Mouse (Mus musculus) G1E (cell line): Measurements from ENCODE around the gene Tex38. TPM values are rescaled to one million over a fixed set of nuclear protein-coding genes. Genes with fewer than 3 reads are reported as not detected.

Experiments
- ATAC-seq: 2 replicates; pipeline ENCODE4 v1.8.0; 2016; ENCODE audit warnings: mild to moderate bottlenecking; ENCODE audit not compliant: insufficient number of reproducible peaks, poor library complexity, low FRiP score, severe bottlenecking; ENCODE audit errors: extremely low read depth
- DNase-seq: peaks from one replicate; pipeline ENCODE4 v3.0.0; 2012; ENCODE audit warnings: low spot score
- H3K27me3 ChIP-seq: 2 replicates; pipeline ENCODE4 v1.6.1; 2012; ENCODE audit warnings: mild to moderate bottlenecking, low read length, inconsistent platforms; ENCODE audit not compliant: insufficient read depth
- H3K36me3 ChIP-seq: replicated peaks from 2 replicates; pipeline ENCODE3; 2012; ENCODE audit warnings: mild to moderate bottlenecking, inconsistent platforms
- H3K4me1 ChIP-seq: 2 replicates; pipeline ENCODE4 v1.6.1; 2012; ENCODE audit warnings: low read depth, low read length, inconsistent platforms, mixed read lengths; ENCODE audit not compliant: insufficient read depth
- H3K4me3 ChIP-seq: 2 replicates; pipeline ENCODE4 v1.5.1; 2012; ENCODE audit warnings: low read depth, mild to moderate bottlenecking, inconsistent platforms, low read length, moderate library complexity, mixed read lengths
- H3K9me3 ChIP-seq: replicated peaks from 2 replicates; pipeline ENCODE4 v1.6.1; 2012; ENCODE audit warnings: inconsistent platforms
- CTCF ChIP-seq: IDR thresholded peaks from 2 replicates; pipeline ENCODE4 v1.5.1; 2012; ENCODE audit warnings: low read depth, low read length, inconsistent platforms, mixed read lengths
- GATA1 ChIP-seq: IDR thresholded peaks from 2 replicates; pipeline ENCODE4 v1.6.1; 2012; ENCODE audit warnings: borderline replicate concordance, low read length, inconsistent platforms, mixed read lengths
- GATA2 ChIP-seq: IDR thresholded peaks from 2 replicates; pipeline ENCODE4 v1.6.1; 2012; ENCODE audit warnings: low read depth, low read length, inconsistent platforms, borderline replicate concordance
- POLR2AphosphoS5 ChIP-seq: IDR thresholded peaks from 2 replicates; pipeline ENCODE4 v1.6.1; 2012; ENCODE audit warnings: low read depth, low read length, inconsistent platforms; ENCODE audit not compliant: insufficient replicate concordance
- TAL1 ChIP-seq: conservative IDR thresholded peaks from 2 replicates; pipeline ENCODE4 v1.6.1; 2012; ENCODE audit warnings: low read depth, low read length, inconsistent platforms, mixed read lengths
- polyA plus RNA-seq: library from polyadenylated mRNA; stranded (reverse); fragments of >175 nt; gene quantifications from 2 replicates; pipeline ENCODE4 v1.2.3, GENCODE M21; 2012
- total RNA-seq, 2 experiments: library from RNA; stranded (forward) in 1 of 2; stranded (reverse) in 1 of 2; fragments of 200-1000 nt in 1 of 2; fragments of >200 nt in 1 of 2; fragmentation: Nextera tagmentation in 1 of 2; gene quantifications; 2 replicates each; pipeline ENCODE4 v1.2.3; 2014 to 2017

Tex38 gene
- total and polyA plus RNA-seq, 3 experiments: not detected

DNA sequence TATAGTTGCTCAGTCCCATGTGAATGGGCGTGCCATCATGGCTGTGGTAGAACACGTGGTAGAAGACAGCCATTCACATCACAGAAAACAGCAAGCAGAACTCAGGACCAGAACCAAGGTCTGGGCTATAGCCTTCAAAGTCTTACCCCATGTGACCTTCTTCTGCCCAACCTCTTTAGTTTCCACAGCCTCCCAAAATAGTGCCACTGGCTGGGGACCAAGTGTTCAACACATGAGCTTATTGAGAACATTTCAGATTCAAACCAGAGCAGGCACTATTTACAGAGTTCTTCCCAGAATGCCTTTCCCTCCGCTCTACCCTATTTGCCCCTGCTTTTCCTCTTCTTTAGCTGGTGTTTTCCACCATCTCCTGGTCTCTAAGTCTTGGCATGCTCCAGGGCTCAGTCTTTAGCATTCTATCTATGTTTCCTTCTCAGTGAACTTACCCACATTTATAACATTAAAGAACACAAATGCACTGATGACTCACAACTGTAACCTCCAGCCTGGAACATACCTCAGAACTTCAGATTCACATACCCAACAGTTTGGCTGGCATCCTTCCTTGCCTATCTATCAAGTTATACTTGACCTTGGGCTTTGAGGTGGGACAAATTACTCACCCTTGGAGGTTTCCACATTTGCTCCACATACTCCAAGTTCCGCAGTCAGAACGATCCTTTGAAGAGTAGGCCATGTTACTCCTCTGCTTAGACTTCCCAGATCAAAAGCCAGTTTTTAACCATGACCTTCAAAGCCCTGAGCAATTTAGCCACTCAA lies 1.4 kb upstream of the Tex38 start:
- no peak overlapping the region for H3K4me3 ChIP-seq
- peaks cover 13% of the 10 kb centered on the region for H3K36me3 ChIP-seq
- no peak for DNase-seq
- TF ChIP-seq TAL1: no peak
- no peak for TF ChIP-seq CTCF
- TF ChIP-seq GATA1: no peak
- TF ChIP-seq GATA2: no peak
- TF ChIP-seq POLR2AphosphoS5: no peak
- peaks cover 15% of the 10 kb centered on the region for H3K4me1 ChIP-seq
- H3K27me3 ChIP-seq: peaks cover 7% of the 10 kb centered on the region; the same call in 1 of the 2 replicates
- no peak for ATAC-seq
- H3K9me3 ChIP-seq: no peaks in the 10 kb centered on the region

DNA sequence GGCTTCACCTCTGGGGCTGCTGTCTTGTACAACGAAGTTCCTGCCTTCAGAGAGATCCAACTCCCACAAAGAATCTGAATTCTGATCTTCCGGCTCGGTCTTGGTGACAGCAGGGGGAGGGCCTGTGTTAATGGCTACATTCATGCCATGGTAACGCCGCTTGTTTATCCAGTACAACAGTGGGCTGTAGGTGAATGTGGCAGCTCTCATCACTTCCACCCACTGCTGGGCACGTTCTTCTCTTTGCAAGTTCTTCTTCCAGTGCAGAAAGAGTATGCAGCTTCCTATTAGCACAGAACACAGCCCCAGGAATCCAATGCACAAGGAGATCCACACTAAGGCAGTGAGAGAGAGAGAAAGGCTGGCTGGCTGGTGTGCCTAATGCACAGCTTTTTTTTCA lies 549 bp downstream of the Tex38 start:
- TF ChIP-seq TAL1 (no peak), GATA1 (no peak), CTCF (no peak), POLR2AphosphoS5 (no peak), GATA2 (no peak)
- no peaks in the 10 kb centered on the region for H3K9me3 ChIP-seq
- no peak for DNase-seq
- H3K4me3 ChIP-seq: no peak overlapping the region
- ATAC-seq: no peak
- H3K27me3 ChIP-seq: peaks cover 7% of the 10 kb centered on the region; the same call in 1 of the 2 replicates
- peaks cover 21% of the 10 kb centered on the region for H3K36me3 ChIP-seq
- H3K4me1 ChIP-seq: peaks cover 9% of the 10 kb centered on the region; the same call in 1 of the 2 replicates

DNA sequence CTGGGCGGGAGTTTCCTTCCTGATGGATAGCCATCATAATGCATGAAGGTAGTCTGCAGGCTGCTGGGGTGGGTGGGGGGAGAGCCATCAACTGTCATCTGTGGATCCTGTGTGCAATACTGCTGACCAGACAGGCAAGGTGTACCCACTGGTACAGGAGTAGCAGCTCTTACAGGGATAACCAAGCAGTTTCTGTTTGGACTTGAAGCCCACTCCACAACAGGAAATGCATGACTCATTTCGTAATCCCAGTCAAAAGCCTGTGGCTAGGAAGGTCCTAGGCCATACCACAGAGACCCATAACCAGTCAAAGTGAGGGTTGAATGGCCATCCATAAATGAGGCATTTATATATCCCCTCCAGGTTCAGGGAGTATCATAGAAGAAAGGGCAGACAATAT lies 3.2 kb downstream of the Tex38 start:
- TF ChIP-seq GATA1: no peak
- TF ChIP-seq CTCF: no peak
- TF ChIP-seq TAL1: no peak
- no peak for TF ChIP-seq GATA2
- TF ChIP-seq POLR2AphosphoS5: no peak
- DNase-seq (no peak), ATAC-seq (no peak)
- H3K4me1 ChIP-seq: no peaks in the 10 kb centered on the region
- H3K27me3 ChIP-seq: no peaks in the 10 kb centered on the region
- H3K9me3 ChIP-seq: no peaks in the 10 kb centered on the region
- H3K4me3 ChIP-seq: no peak overlapping the region
- H3K36me3 ChIP-seq: peaks cover 43% of the 10 kb centered on the region

DNA sequence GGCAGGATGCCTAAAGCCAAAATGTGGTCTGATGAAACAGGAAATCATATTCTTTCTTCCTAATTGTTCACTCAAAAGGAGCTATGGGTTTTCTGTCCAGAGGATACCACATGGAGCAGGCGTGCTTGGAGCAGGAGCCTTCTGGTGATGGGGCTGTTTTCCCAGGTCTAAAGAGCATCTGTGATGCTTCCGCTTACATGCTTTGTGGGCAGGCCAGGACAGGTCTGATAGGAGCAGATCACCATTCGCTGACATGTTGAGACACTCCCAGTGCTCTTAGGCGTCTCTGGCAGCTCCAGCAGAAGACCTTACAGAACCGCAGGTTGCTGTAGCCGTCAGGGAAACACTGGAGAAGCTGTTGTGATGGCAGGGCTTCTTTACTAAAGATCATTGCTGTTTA lies 5.8 kb downstream of the Tex38 start:
- no peaks in the 10 kb centered on the region for H3K27me3 ChIP-seq
- H3K9me3 ChIP-seq: no peaks in the 10 kb centered on the region
- DNase-seq: no peak
- H3K4me1 ChIP-seq: no peaks in the 10 kb centered on the region
- TF ChIP-seq POLR2AphosphoS5 (no peak), GATA2 (no peak), CTCF (no peak), TAL1 (no peak), GATA1 (no peak)
- H3K4me3 ChIP-seq: no peak overlapping the region
- H3K36me3 ChIP-seq: peaks cover 59% of the 10 kb centered on the region
- ATAC-seq: no peak

DNA sequence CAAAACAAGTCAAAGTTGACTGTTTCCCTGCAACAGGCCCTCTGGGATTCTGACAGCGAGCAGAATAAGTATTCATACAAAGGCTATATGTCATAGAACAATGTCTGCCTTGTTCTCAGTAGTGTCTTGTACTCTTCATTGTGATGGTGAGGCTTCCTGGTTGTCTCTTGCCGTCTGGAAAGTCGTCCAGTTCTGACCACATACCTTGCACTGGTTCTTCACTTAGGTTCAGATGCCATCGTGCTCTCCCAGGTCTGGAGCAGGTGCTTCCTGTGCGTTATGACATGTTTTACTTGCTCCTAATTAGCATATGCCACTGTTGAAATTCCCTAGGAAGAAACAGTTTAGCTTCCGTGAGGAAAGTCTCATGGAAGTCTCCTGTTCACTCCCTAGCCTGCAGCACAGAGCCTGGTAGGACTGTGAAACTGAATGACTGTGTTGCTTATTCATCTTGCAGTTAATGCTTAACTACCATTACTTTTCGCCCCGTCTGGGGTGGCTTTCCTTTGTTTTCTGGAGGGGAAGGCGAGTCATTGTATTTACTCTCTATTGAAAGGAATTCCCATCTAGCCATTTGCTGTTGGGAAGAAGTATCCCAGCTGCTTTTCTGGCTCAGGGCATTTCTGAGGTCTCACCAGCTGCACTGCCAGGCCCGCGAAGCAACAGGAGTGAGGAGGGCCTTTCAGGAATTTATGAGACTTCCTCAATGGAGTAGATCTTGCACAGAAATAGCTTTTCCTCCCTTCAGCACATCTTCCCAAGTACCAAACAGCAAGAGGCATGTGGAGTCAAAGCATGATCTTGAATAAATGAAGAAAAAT lies 13.0 kb downstream of the Tex38 start:
- H3K4me3 ChIP-seq: no peak overlapping the region
- TF ChIP-seq POLR2AphosphoS5: no peak
- TF ChIP-seq GATA1: no peak
- TF ChIP-seq CTCF: no peak
- no peak for TF ChIP-seq TAL1
- TF ChIP-seq GATA2: no peak
- H3K27me3 ChIP-seq: no peaks in the 10 kb centered on the region
- ATAC-seq: no peak
- H3K9me3 ChIP-seq: no peaks in the 10 kb centered on the region
- no peaks in the 10 kb centered on the region for H3K4me1 ChIP-seq
- DNase-seq: no peak
- H3K36me3 ChIP-seq: peaks cover 76% of the 10 kb centered on the region

DNA sequence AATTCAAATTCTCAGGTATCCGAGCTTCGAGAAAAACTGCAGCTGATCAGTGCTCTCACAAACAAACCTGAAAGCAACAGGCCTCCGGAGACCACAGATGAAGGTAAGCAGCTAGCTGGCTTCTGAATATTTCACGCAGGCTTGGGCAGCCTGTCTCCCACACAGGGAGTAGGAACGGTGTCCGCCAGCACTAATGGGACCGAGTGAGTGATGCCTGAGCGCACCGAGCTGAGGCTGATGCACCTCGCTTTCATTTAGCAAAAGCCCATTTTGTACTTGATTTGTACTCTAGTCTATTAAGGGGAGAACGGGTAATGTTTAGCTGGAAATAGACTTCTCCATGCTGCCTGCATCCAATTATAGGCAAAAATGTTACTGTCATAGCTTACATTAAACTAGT lies 16.2 kb downstream of the Tex38 start:
- Histone ChIP-seq H3K36me3 (peaks cover 83% of the 10 kb centered on the region), H3K4me3 (no peak overlapping the region), H3K27me3 (no peaks in the 10 kb centered on the region), H3K9me3 (no peaks in the 10 kb centered on the region), H3K4me1 (no peaks in the 10 kb centered on the region)
- no peak for TF ChIP-seq CTCF
- ATAC-seq (no peak), DNase-seq (no peak)
